20 mouse cellular contexts compared by ENCODE assay signal in genomic region chr17:44487514-44488244, GRCm38 (mm10).
DNase-seq lines count a peak whose midpoint lies in the region; ATAC-seq and TF ChIP-seq lines count a peak whose summit lies in the region.
"Had no signal": no experiment of that assay in that cellular context is flagged by ENCODE, and none has a peak within 500 bp of the region (broad histone marks: within the 10 kb centered on the region; RNA-seq: fewer than 3 reads in every experiment).

No protein-coding gene starts in this region.

- no peaks in the 10 kb centered on the region for H3K79me3 ChIP-seq in C2C12 (ENCODE audit: low read depth)

- no peaks in the 10 kb centered on the region for H3K79me2 ChIP-seq in C2C12 (ENCODE audit: control insufficient read depth, insufficient read depth)

- H3ac ChIP-seq in C2C12 (ENCODE audit: control insufficient read depth, insufficient read length, low read depth) = no peak overlapping the region

- 80% methylated on average over 10 of the region's 10 CpGs for WGBS in midbrain, embryonic 14.5 days
- WGBS in kidney, embryonic 14.5 days = 84% methylated on average over 10 of the region's 10 CpGs

- H3K4me3 ChIP-seq in C2C12 (ENCODE audit: insufficient read depth, poor library complexity, severe bottlenecking) = no peak overlapping the region
- no peak overlapping the region for H3K4me3 ChIP-seq in midbrain, embryonic 14.5 days (replicated peaks; ENCODE audit: low read depth, low read length)
- no peak overlapping the region for H3K4me3 ChIP-seq in kidney, embryonic 14.5 days (ENCODE audit: low read length)
- H3K4me3 ChIP-seq in gastrocnemius, adult 2 months = no peak overlapping the region
- H3K4me3 ChIP-seq: forebrain, embryonic 10.5 days; heart, adult 2 months; hindbrain, embryonic 13.5 days; neural tube, embryonic 15.5 days had no signal

- intact Hi-C loops in heart, postnatal 14 days (cut with DNase I) = no loop called here
- intact Hi-C loops in gastrocnemius, adult 2 months (cut with DNase I) = no loop called here

- DNase-seq in frontal cortex, postnatal 36 days (ENCODE audit: low spot score in 2 of 2) = peak; percentile 17 to 60
- DNase-seq in frontal cortex, postnatal 25 days (ENCODE audit: low spot score in 2 of 2) = no peak
- DNase-seq in brain, adult 2 months (ENCODE audit: low read depth, low spot score) = peak; percentile 64
- peak; percentile 41 for DNase-seq in midbrain, embryonic 14.5 days
- no peak for DNase-seq in heart, postnatal 14 days
- no peak for DNase-seq in gastrocnemius, adult 2 months
- DNase-seq: cerebellum, adult 2 months; gastrocnemius, postnatal 10 days; heart, adult 2 months; kidney, postnatal 14 days; liver, postnatal 0 days; thymus, adult 2 months had no signal

- no peaks in the 10 kb centered on the region for H3K36me3 ChIP-seq in C2C12 (ENCODE audit: control insufficient read depth, insufficient read depth)
- no peaks in the 10 kb centered on the region for H3K36me3 ChIP-seq in midbrain, embryonic 14.5 days (ENCODE audit: control insufficient read depth, insufficient read depth, low read length)
- H3K36me3 ChIP-seq in kidney, embryonic 14.5 days (ENCODE audit: control insufficient read depth, insufficient read depth, low read length) = no peaks in the 10 kb centered on the region
- H3K36me3 ChIP-seq: forebrain, embryonic 10.5 days; hindbrain, embryonic 13.5 days; neural tube, embryonic 15.5 days had no signal

- TF ChIP-seq CTCF in C2C12 (IDR thresholded peaks at IDR 0.05; ENCODE audit: control insufficient read depth, insufficient read depth, insufficient read length) = no peak
- no peak for TF ChIP-seq CTCF in gastrocnemius, adult 2 months (IDR thresholded peaks at IDR 0.05)

- no peak for ATAC-seq in midbrain, embryonic 14.5 days (ENCODE audit: low FRiP score, low TSS enrichment)
- ATAC-seq in kidney, embryonic 14.5 days (ENCODE audit: low FRiP score, low TSS enrichment) = no peak
- ATAC-seq: activated CD4-positive, CD25-positive, alpha-beta regulatory T cell, adult 4 months; intestine, embryonic 16.5 days; liver, postnatal 0 days had no signal

- no peak overlapping the region for H3K4me2 ChIP-seq in midbrain, embryonic 14.5 days (ENCODE audit: low read length)
- no peak overlapping the region for H3K4me2 ChIP-seq in kidney, embryonic 14.5 days (replicated peaks; ENCODE audit: low read depth, low read length)
- H3K4me2 ChIP-seq: hindbrain, embryonic 13.5 days; neural tube, embryonic 15.5 days had no signal

- no peak overlapping the region for H3K9ac ChIP-seq in midbrain, embryonic 14.5 days (replicated peaks; ENCODE audit: low read length)
- H3K9ac ChIP-seq in kidney, embryonic 14.5 days (ENCODE audit: low read depth, low read length) = no peak overlapping the region
- H3K9ac ChIP-seq: hindbrain, embryonic 13.5 days; liver, postnatal 0 days; neural tube, embryonic 15.5 days had no signal

- H3K27ac ChIP-seq in midbrain, embryonic 14.5 days (replicated peaks; ENCODE audit: low read depth, low read length) = no peak overlapping the region
- H3K27ac ChIP-seq in kidney, embryonic 14.5 days (ENCODE audit: low read depth, low read length) = no peak overlapping the region
- no peak overlapping the region for H3K27ac ChIP-seq in gastrocnemius, adult 2 months
- H3K27ac ChIP-seq: forebrain, embryonic 10.5 days; heart, adult 2 months; hindbrain, embryonic 13.5 days; macrophage; neural tube, embryonic 15.5 days had no signal

- H3K9me3 ChIP-seq in midbrain, embryonic 14.5 days (ENCODE audit: control insufficient read depth, low read length) = no peaks in the 10 kb centered on the region
- no peaks in the 10 kb centered on the region for H3K9me3 ChIP-seq in kidney, embryonic 14.5 days (ENCODE audit: control insufficient read depth, low read length)
- H3K9me3 ChIP-seq: forebrain, embryonic 10.5 days; hindbrain, embryonic 13.5 days; neural tube, embryonic 15.5 days had no signal

- H3K27me3 ChIP-seq in C2C12 (ENCODE audit: control insufficient read depth, insufficient read depth, insufficient read length) = no peaks in the 10 kb centered on the region
- no peaks in the 10 kb centered on the region for H3K27me3 ChIP-seq in midbrain, embryonic 14.5 days (ENCODE audit: control insufficient read depth, insufficient read depth, low read length)
- H3K27me3 ChIP-seq in kidney, embryonic 14.5 days (ENCODE audit: control insufficient read depth, insufficient read depth, low read length) = no peaks in the 10 kb centered on the region
- H3K27me3 ChIP-seq: hindbrain, embryonic 13.5 days; neural tube, embryonic 15.5 days had no signal

- no peaks in the 10 kb centered on the region for H3K4me1 ChIP-seq in midbrain, embryonic 14.5 days (ENCODE audit: control insufficient read depth, insufficient read depth, low read length)
- peaks cover 4% of the 10 kb centered on the region for H3K4me1 ChIP-seq in kidney, embryonic 14.5 days (ENCODE audit: control insufficient read depth, insufficient read depth, low read length)
- H3K4me1 ChIP-seq: forebrain, embryonic 10.5 days; hindbrain, embryonic 13.5 days had no signal

TF ChIP-seq in C2C12, 6 proteins besides CTCF, POLR2A, EP300 and RAD21:
- TF ChIP-seq FOSL1 (IDR thresholded peaks at IDR 0.05; ENCODE audit: insufficient read depth, low read length, poor library complexity, severe bottlenecking) (no peak), MYOD1 (IDR thresholded peaks at IDR 0.05; ENCODE audit: control insufficient read depth, insufficient read length, low read depth) (no peak), USF1 (IDR thresholded peaks at IDR 0.05; ENCODE audit: low read depth) (peak; percentile 58)

Comparison
In these comparisons a context has a peak if more than half of its experiments do, and no peak if none do; other contexts are left out.
1. DNase-seq: peak in frontal cortex, postnatal 36 days (2 of 2), brain, adult 2 months (single experiment) and midbrain, embryonic 14.5 days (single experiment); none in frontal cortex, postnatal 25 days (0 of 2), heart, postnatal 14 days (0 of 2) and gastrocnemius, adult 2 months (single experiment).